Mouse (Mus musculus) midbrain, embryonic 14.5 days (tissue): ENCODE measurements at regions not wholly inside any gene's neighbourhood (a gene's known extent, or its start where the extent isn't known, plus 50 kb on each side); places are given as distances from the start of the nearest gene placed in this dataset.
"Not testable (repeated sequence)": the region's sequence is repeated elsewhere in the genome, so short reads cannot be mapped to it uniquely, and the experiment has no call there.

ENCODE experiments used
- ATAC-seq: fragments of 200-750 bp; cut with Nextera tagmentation; 2 replicates; pipeline ENCODE4 v1.8.0; 2017; ENCODE audit warnings: moderate number of reproducible peaks, moderate library complexity; ENCODE audit not compliant: low FRiP score, low TSS enrichment
- DNase-seq: peaks from one replicate; pipeline ENCODE4 v3.0.0-alpha.2; 2015
- H3K27ac ChIP-seq: fragments of 300-500 bp; sonication (generic); replicated peaks from 2 replicates; pipeline ENCODE4 v1.5.1; 2014; ENCODE audit warnings: mild to moderate bottlenecking, low read depth, low read length, moderate library complexity
- H3K27me3 ChIP-seq: fragments of 300-500 bp; sonication (generic); 2 replicates; pipeline ENCODE4 v1.6.1; 2014; ENCODE audit warnings: low read length, control low read depth, mixed read lengths; ENCODE audit not compliant: control insufficient read depth, insufficient read depth
- H3K36me3 ChIP-seq: fragments of 300-500 bp; sonication (generic); 2 replicates; pipeline ENCODE4 v1.6.1; 2014; ENCODE audit warnings: low read length, control low read depth; ENCODE audit not compliant: control insufficient read depth, insufficient read depth
- H3K4me1 ChIP-seq: fragments of 300-500 bp; sonication (generic); 2 replicates; pipeline ENCODE4 v1.6.1; 2014; ENCODE audit warnings: mild to moderate bottlenecking, antibody characterized with exemption, low read length, control low read depth; ENCODE audit not compliant: control insufficient read depth, insufficient read depth
- H3K4me2 ChIP-seq: fragments of 300-500 bp; sonication (generic); 2 replicates; pipeline ENCODE4 v1.6.1; 2014; ENCODE audit warnings: mild to moderate bottlenecking, low read length, moderate library complexity
- H3K4me3 ChIP-seq: fragments of 300-500 bp; sonication (generic); replicated peaks from 2 replicates; pipeline ENCODE4 v1.5.1; 2014; ENCODE audit warnings: low read depth, low read length
- H3K9ac ChIP-seq: fragments of 300-500 bp; sonication (generic); replicated peaks from 2 replicates; pipeline ENCODE4 v1.6.1; 2014; ENCODE audit warnings: mild to moderate bottlenecking, low read length, moderate library complexity
- H3K9me3 ChIP-seq: fragments of 300-500 bp; sonication (generic); 2 replicates; pipeline ENCODE4 v1.6.1; 2016; ENCODE audit warnings: low read length, control low read depth, mixed read lengths; ENCODE audit not compliant: control insufficient read depth
- WGBS: fragments of 180-500 bp; shearing (Covaris S2); extraction: QIAGEN DNeasy Blood & Tissue Kit; methylation state at CpG from one replicate; pipeline ENCODE4 v1.1.7; 2014; 5-methylcytosine and 5-hydroxymethylcytosine counted together

DNA sequence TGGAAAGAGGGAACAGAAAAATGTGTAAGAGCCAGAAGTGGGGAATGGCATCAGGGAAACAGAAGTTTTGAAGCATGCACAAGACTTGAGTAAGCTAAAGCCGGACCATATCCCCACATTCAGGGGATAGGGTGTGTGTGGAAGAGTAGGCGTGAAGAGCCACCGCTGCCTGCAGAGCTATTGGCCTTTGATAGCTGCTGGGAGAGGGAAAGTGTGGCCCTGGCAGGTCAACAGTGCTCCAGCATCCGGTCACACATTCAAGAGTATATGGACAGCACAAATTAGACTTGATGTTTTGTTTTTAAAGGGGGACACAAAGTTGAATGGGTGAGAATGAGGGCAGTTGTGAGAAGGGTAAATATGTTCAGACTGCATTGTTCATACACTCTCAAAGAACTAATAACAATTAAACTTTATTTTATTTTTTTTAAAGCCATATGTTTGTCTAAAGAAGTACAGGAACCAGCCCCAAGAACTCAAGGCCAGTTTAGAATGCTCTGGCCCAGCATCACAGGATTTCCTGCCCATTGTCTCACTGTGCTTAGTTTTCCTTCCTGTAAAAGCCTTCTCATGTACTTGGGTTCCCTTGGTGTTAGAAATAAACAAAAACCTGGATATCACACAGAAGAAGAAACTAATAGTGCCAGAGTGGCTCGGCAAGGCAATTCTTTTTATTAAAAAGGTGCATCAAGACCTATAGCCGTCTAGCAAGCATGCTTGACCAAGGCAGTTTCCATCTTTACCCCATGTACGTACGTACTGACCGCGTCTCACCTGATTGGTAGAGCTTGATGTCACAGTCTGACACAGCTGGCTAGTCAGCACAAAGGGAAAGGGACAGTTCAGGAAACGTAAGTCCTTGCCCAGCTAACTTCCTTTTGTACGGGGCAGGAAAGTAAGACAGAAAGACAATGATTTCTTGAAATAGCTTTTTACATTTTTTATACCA lies 144.6 kb upstream of the Rbbp6 start:
- WGBS, result 86% methylated on average over 12 of the region's 12 CpGs
- Histone ChIP-seq H3K36me3 (no peaks in the 10 kb centered on the region), H3K4me1 (no peaks in the 10 kb centered on the region), H3K9me3 (no peaks in the 10 kb centered on the region), H3K9ac (no peak overlapping the region), H3K4me3 (no peak overlapping the region), H3K27ac (no peak overlapping the region), H3K4me2 (no peak overlapping the region), H3K27me3 (no peaks in the 10 kb centered on the region)
- no peak for DNase-seq
- ATAC-seq, result no peak

DNA sequence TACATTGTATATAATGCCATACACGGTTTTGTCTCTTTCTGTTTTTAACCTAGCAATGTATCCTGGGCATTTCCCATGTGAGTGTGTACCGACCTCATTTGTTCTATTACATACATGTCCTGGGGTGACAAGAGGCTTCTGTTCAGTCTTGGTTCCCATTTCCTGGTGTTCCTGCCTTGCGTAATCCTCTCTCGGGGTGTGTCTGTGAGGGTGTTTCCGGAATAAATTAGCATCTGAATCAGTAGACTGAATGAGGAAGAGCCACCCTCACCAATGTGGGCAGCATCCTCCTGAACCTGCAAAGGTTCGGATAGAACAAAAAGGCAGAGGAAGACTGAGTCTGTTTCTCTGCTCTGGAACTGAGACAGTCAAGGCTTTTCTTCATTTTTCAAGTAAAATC lies 142.1 kb upstream of the Rbbp6 start:
- no peaks in the 10 kb centered on the region for H3K4me1 ChIP-seq
- no peak overlapping the region for H3K27ac ChIP-seq
- ATAC-seq (no peak), DNase-seq (peak; percentile 7)
- H3K27me3 ChIP-seq, result no peaks in the 10 kb centered on the region
- no peaks in the 10 kb centered on the region for H3K9me3 ChIP-seq
- H3K4me3 ChIP-seq, result no peak overlapping the region
- no peaks in the 10 kb centered on the region for H3K36me3 ChIP-seq
- no peak overlapping the region for H3K4me2 ChIP-seq
- no peak overlapping the region for H3K9ac ChIP-seq
- 42% methylated on average over 6 of the region's 6 CpGs for WGBS

DNA sequence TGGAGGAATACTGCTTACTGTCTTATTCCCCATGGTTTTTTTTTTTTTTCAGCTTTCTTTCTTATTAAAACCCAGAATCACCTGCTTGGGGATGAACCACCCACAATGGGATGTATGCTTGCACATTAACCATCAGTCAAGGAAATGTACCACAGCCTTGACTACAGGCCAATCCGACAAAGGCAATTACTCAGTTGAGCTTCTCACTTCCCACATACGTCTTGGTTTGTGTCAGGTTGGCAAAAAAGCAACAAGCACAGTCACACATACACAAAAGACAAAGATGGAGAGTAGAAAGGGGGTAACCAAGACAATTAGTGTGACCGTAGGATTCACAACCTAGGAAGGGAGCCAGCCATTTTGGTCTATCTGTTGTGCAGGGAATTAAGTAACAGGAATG lies 126.4 kb upstream of the Rbbp6 start:
- no peak overlapping the region for H3K4me3 ChIP-seq
- no peak overlapping the region for H3K4me2 ChIP-seq
- 83% methylated on average over 3 of the region's 3 CpGs for WGBS
- H3K9me3 ChIP-seq, result no peaks in the 10 kb centered on the region
- H3K36me3 ChIP-seq, result no peaks in the 10 kb centered on the region
- no peak for DNase-seq
- H3K9ac ChIP-seq, result no peak overlapping the region
- H3K27me3 ChIP-seq, result no peaks in the 10 kb centered on the region
- H3K27ac ChIP-seq, result no peak overlapping the region
- H3K4me1 ChIP-seq, result no peaks in the 10 kb centered on the region
- ATAC-seq, result no peak

DNA sequence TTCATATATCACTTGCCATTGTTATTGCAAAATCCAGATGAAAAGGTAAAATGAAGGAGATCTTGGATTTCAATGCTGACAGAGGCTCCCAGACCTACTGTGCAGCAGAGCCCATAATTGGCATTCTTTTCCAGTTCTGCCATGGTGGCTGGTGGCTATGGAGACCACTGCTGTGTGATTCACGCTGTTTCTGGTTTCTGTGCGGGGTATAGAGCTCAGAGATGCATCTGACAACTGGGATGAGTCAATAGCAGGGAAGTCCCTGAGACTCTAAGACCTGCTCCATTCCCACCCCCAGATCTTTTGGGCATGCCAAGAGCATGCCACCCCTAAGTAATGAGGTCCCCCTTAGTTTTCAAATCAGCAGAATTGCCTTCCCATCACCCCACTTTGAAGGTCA lies 120.7 kb upstream of the Rbbp6 start:
- no peak overlapping the region for H3K4me2 ChIP-seq
- no peaks in the 10 kb centered on the region for H3K4me1 ChIP-seq
- ATAC-seq (no peak), DNase-seq (no peak)
- 49% methylated on average over 2 of the region's 2 CpGs for WGBS
- no peaks in the 10 kb centered on the region for H3K27me3 ChIP-seq
- H3K4me3 ChIP-seq, result no peak overlapping the region
- no peak overlapping the region for H3K9ac ChIP-seq
- H3K9me3 ChIP-seq, result no peaks in the 10 kb centered on the region
- H3K27ac ChIP-seq, result no peak overlapping the region
- H3K36me3 ChIP-seq, result no peaks in the 10 kb centered on the region

DNA sequence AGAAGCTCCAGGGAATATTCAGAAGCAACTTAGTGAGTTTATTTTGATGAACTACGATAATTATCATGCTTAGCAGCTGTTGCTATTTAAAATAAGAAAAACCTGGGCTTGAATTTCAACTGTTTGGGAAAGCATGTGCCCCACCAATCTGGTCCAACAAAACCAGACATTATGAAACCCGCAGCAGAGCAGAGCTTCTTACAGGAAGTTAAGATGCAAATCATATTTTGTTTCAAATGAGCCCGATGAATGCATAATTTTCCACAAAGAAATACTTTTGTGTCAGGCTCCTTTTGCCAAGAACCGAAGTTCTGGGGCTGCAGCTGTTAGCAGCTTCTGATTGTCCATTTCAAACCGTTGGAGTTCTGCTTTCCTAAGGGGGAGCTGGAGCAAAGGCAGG lies 118.1 kb upstream of the Rbbp6 start:
- DNase-seq (no peak), ATAC-seq (no peak)
- 78% methylated on average over 5 of the region's 5 CpGs for WGBS
- H3K27ac ChIP-seq, result no peak overlapping the region
- H3K4me1 ChIP-seq, result no peaks in the 10 kb centered on the region
- no peaks in the 10 kb centered on the region for H3K9me3 ChIP-seq
- no peaks in the 10 kb centered on the region for H3K36me3 ChIP-seq
- no peak overlapping the region for H3K4me3 ChIP-seq
- H3K27me3 ChIP-seq, result no peaks in the 10 kb centered on the region
- no peak overlapping the region for H3K4me2 ChIP-seq
- no peak overlapping the region for H3K9ac ChIP-seq

DNA sequence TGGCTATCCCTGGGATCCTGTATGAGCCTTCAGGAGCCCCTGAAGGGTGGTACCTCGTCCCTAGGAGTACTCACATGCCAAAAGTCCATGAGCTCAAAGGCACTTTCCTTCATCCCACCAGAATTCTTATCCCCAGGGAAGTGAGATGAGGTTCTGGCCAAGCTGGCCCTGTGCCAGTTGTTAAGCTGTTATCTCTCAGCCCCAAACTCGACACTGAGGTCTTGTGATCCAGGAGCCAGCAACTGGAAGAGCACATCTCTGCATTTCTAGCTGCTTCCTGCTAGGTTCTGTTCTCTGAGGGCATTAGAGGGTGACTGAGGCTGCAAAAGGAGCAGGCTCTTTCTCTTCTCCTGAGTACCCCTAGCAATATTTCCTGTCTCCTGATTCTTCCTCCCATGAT lies 92.1 kb upstream of the Rbbp6 start:
- Histone ChIP-seq H3K9me3 (no peaks in the 10 kb centered on the region), H3K27ac (no peak overlapping the region), H3K36me3 (no peaks in the 10 kb centered on the region), H3K4me3 (no peak overlapping the region), H3K9ac (no peak overlapping the region), H3K4me2 (no peak overlapping the region), H3K4me1 (no peaks in the 10 kb centered on the region), H3K27me3 (no peaks in the 10 kb centered on the region)
- DNase-seq (no peak), ATAC-seq (no peak)
- WGBS, result 48% methylated on average over 2 of the region's 2 CpGs

DNA sequence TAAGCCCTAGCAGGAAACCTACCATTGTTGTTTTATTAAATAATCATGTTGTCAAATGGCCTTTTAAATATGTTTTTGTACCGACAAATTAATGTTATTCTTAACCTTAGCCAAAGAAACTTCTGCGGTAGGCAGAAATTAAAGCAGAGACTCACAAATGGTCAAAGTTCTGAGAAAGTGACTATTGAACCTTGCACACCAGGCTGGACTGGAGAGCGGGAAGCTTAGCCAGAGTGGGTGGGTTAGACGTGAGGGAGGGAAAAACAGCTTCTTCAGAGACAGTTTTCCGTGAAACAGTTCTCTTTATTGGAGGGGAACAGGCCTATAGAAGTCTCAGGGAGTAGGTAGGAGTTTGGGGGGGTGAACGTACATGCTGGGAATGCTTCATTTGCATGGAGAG lies 89.2 kb upstream of the Rbbp6 start:
- no peak for ATAC-seq
- Histone ChIP-seq H3K4me3 (no peak overlapping the region), H3K27me3 (no peaks in the 10 kb centered on the region), H3K27ac (no peak overlapping the region), H3K4me2 (no peak overlapping the region), H3K4me1 (no peaks in the 10 kb centered on the region), H3K9ac (no peak overlapping the region), H3K9me3 (no peaks in the 10 kb centered on the region), H3K36me3 (no peaks in the 10 kb centered on the region)
- 76% methylated on average over 6 of the region's 6 CpGs for WGBS
- DNase-seq, result no peak

DNA sequence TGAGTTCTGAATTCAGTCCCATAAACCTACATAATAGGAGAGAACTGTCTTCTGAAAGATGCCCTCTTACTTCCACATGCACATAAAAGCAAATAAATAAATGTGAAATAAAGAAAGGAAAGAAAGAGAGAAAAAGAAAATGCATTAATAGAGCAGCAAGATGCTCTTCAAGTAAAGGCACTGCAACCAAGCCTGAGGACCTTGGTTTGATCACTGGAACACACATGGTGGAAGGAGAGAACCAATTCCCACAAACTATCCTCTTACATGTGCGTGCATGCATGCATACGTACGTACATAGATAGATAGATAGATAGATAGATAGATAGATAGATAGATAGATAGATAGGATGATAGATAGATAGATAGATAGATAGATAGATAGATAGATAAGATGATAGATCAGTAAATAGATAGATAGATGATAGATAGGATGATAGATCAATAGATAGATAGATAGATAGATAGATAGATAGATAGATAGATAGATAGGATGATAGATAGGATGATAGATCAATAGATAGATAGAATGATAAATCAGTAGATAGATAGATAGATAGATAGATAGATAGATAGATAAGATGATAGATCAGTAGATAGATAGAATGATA lies 83.5 kb upstream of the Rbbp6 start:
- H3K4me3 ChIP-seq, result not testable (repeated sequence)
- WGBS, result 93% methylated on average over 3 of the region's 3 CpGs

DNA sequence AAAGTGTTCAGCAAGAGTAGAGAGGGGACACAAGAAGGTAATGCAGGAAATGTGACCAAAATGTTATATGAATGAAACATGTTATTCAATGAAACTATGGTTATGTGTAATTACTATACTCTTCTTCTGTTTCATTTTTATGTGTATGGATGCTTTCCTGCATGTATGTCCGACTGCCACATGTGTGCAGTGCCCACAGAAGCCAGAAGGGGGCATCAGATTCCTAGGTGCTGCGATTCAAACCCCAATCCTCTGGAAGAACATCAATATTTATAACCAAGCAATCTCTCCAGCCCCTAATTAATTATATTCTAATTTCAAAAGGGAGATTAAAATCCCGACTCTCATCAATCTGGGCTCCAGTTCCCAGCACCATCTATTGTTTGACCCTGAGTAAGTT lies 78.7 kb upstream of the Rbbp6 start:
- Histone ChIP-seq H3K36me3 (no peaks in the 10 kb centered on the region), H3K9me3 (no peaks in the 10 kb centered on the region), H3K4me3 (no peak overlapping the region), H3K27me3 (no peaks in the 10 kb centered on the region), H3K27ac (no peak overlapping the region), H3K4me2 (no peak overlapping the region), H3K9ac (no peak overlapping the region), H3K4me1 (no peaks in the 10 kb centered on the region)
- ATAC-seq (no peak), DNase-seq (no peak)
- 70% methylated on average over 3 of the region's 3 CpGs for whole genome bisulfite sequencing

More for the DNA sequence above, 83.5 kb upstream of the Rbbp6 start:
- H3K36me3 ChIP-seq, H3K27me3 ChIP-seq, ATAC-seq, H3K9me3 ChIP-seq, H3K27ac ChIP-seq, DNase-seq, H3K4me1 ChIP-seq, H3K9ac ChIP-seq, H3K4me2 ChIP-seq: not testable (repeated sequence)
